Mouse (Mus musculus) CD8-positive naive resting alpha-beta T cell, adult 2 months (primary cell): ENCODE measurements around the gene Tvp23a.

Source experiments
- DNase-seq, 2 experiments: peaks; one replicate each; pipeline ENCODE4 v3.0.0; 2022; ENCODE audit warnings: low read depth in 2 of 2, low spot score in 2 of 2

Tvp23a gene

DNA sequence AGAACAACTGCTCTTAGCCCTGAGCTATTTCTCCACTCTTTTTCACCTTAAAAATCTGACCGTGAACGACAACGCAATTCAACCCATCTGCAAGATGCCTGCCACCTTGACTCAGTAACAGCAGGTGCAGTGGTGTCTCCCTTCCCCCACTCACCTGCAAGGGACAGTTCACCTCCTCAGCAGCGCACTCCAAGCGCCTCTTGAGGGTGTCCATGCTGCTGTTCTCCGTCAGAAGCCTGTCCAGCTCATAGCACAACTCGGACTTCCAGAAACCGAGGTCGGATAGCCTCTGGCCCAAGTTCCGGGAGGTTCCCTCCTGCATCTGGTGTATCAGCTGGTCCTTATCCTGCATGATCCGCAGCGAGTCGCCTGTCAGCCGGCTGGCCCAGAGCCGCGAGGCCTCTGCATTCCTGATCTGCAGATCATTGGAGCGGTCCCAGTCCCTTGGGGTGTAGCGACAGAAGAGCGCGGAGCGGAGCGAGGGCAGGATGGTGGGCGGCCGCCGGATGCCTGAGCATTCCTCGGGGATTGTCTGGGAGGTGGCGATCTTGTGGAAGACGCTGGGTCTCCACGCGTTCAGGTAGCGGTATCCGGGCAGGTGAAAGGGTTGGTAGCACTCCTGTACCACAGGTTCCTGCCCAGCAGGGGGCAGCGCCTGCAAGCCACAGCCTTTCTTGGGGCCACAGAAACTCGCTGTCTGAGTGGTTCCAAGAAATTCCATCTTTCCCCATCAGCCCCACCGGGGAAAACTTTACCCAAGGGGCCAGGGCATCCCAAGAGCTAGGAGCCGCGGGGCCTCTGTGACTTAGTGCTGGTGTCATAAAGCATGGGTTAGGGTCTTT, 52.2 kb downstream of the Tvp23a start, which contains the start of gene Tekt5:
Gene Tekt5, minus strand, starts transcription at position 792 of the 842 bp plus-strand sequence.
- no peak for DNase-seq

DNA sequence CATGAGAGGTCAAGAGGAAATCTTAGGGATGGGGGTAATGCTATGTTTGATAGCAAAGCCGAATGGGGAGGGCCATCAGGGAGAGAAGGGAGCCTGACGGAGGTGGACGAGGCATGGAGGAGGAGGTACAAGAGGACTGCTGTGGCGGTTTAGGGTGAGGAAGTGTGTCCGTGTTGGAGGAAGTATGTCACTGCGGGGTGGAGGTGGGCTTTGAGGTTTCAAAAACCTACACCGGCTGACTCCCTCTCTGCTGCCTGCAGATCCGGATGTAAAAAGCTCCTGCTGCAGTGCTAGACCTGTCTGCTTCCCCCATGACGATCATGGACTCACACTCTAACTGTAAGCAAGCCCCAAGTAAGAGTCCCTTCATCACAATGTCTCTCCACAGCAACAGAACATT, 54.6 kb downstream of the Tvp23a start:
- no peak for DNase-seq

DNA sequence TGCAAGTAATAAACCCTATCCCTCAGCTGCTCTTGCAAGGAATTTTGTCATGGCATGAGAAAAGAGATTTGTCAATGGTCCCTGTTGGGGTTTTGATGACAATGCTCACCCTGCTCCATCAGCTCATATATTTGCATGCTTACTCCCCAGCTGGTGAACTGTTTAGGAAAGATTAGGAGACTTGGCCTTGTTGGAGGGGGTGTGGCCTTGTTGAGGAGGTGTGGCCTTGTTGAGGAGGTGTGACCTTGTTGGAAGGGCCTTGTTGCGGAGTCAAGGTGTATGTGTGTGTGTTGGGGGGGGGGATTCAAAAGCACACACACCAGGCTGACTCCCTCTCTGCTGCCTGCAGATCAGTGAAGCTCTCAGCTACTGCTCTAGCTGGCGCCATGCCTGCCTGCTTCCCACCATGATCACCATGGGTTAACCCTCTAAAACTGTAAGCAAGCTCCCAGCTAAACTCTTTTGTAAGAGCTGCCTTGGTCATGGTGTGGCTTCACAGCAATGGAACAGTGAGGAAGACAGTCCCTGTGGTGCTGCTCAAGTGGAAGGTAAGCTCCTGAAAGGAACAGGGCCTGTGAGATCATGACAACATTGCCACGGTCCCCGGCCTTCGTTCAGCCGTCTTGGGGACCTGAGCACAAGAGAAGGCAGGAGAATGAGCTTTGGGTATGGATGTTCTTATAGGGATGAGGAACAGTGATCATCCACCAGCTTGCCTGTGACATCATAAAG, 58.4 kb downstream of the Tvp23a start:
- no peak for DNase-seq

DNA sequence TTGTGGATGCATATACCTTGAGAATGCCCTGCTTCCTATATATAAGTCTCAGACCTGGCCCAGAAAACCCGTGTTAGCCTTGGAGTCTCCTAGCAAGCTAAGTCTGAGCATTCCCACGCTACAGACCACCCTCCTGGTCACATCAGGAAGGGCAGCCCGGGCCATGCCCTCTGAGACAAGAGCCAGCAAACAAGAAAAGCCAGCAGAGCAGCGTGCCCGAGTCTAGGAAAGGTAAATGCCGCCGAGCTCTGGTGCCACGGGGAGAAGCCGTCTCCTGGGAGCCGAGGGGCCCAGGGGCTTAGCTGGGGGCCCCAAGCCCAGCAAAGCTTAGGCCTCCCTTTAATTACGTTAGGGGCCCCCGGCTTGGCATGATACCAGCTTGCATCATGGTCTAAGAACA, 61.9 kb downstream of the Tvp23a start:
- no peak for DNase-seq

DNA sequence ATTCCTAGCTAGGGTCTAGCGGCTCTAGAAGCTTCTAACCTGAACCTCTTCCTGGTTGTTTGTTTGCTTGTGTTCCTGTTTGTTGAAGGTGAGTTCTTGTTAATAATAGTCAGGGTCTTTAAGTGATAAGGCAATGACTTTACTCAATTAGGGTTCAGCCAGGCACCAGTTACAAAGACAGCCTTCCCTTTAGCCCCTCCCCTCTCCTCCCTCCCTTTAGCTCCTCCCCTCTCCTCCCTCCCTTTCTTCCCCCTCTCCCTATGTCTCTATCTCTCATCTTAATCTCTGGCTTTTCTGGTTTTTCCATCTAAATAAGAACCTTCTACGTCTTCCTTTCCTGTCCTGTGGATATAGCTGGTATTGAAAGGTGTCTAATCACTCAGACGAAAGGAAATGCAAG, 62.6 kb downstream of the Tvp23a start:
- DNase-seq: no peak

DNA sequence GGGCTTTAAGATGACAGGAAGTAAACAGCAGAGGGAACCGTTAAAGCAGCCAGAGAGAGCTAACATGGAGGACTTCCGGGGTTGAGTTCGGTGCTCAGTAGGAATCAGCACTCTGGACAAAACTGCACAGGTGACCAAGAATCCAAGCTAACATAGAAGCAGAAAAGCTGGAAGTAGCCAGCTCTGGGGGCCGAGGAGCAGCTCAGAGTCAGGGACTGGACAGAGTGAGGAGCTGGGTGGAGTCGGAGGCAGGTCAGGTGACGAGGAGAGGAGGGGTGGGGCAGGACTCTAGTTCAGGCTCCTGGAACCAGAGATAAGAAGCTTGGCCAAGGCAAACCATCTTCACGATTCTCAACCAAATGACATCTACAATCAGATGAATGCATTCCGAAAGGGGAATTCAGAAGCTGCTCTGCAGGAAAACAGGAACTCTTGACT, 63.1 kb downstream of the Tvp23a start:
- DNase-seq: peak in 1 of 2 experiments; percentile 18

DNA sequence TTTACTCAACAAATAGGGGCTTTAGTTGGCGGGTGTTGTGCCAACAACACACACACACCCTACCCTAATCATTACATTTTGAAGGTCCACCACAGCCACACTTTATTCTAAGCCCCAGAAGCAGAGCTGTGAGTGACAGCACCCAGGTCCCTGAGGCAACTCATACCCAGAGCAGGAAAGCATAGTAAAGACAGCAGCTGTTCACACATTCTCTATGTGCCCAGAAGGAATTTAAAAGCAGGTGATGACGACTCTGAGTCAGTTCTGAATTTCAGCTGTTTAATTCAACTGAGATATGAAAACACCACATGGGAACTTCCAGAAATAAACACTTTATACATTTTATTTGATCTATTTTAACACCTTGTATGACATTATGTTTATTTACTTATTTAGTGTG, 67.6 kb downstream of the Tvp23a start:
- no peak for DNase-seq

DNA sequence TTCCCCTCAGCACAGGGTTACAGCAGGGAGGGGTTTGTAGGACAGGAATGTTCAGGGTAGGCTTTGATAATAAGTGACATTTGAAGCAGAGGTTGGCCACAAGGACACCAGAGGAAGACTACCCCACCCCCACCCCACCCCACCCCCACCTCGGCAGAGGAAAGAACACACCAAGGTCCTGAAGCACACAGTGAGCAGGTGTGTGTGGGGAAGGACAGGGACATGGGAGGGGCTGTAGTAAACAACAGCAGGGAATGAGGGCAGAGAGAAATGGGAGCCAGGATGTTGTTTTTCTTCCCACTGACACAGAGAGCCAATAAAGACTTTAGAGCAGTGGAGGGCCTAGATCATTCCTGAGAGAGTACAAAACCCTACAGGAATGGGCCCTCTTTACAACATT, 69.9 kb downstream of the Tvp23a start:
- no peak for DNase-seq

DNA sequence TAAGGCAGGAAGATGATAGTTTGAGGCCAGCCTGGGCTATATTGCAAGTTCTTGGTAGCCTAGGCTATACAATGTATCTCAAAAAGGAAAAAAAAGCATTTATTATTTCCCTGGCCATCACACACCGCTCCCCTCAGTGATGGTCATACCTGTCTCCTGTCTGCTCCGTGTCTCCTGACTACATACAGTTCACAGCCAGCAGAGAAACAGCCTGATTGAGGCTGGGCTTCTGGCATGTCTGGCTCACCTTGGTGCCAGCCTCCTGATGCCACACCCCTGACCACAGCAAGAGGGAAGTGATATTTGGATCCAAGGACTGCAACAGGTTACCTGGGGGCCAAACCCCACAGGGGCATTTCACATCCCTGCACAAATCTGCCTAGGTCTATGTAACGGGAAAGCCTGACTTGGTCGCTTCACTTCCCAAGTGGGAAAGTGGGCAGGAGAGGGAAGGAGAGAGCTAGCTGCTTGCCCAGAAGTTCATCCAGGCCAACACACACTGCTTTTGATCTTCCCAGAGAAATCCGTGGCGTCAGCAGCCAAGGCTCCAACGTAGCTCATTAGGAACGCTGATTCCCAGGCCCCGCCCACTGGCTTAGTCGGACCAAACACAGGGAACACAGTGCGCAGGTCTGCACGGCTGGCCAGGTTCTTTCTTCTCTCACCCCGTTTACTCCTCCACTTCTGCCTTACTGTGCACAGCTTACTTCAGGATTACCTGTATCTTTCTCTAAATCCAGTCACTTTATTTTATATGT, 72.7 kb downstream of the Tvp23a start:
- no peak for DNase-seq

DNA sequence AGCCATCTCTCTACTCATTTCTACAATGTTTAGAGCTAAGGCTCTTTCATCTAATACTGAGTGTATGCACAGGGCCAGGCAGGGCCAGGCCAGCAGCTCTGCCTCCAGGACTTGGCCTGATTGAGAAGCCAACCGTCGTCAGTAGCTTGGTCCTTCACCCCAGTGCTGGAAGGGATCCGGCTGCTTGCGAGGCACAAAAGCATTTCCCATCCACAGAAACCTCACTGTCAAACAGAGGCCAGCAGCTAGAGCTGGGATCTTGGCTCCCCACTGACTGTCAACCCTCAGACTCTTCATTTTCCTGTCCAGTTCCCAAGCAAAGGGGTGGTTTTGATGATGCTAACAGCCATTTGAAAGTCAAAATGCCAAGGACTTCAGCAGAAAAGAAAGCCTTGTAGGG, 74.8 kb downstream of the Tvp23a start:
- DNase-seq: no peak
